Mouse (Mus musculus): Measurements from ENCODE around the gene Hbs1l. TPM values are rescaled to one million over a fixed set of nuclear protein-coding genes. Genes with fewer than 3 reads are reported as not detected.

The Hbs1l gene
- polyA plus RNA-seq, 1 experiment from 2014 or later = 88.2 TPM

GRCm38 (mm10) chr10:21318250-21318649 lies 22.5 kb downstream of the Hbs1l start:
- peaks cover 15% of the 10 kb centered on the region; the same call in 1 of the 2 replicates for H3K36me3 ChIP-seq
- no peak overlapping the region for H3K27ac ChIP-seq
- H3K4me1 ChIP-seq = no peaks in the 10 kb centered on the region
- no peak overlapping the region for H3K4me3 ChIP-seq
- no peak overlapping the region for H3K9ac ChIP-seq
- no peaks in the 10 kb centered on the region for H3K9me3 ChIP-seq
- 94% methylated on average over 4 of the region's 4 CpGs for WGBS
- H3K4me2 ChIP-seq = no peak overlapping the region
- no peaks in the 10 kb centered on the region for H3K27me3 ChIP-seq
- no peak for ATAC-seq (ENCODE audit: insufficient number of reproducible peaks, low FRiP score, low TSS enrichment, low read depth)

- H3K9ac ChIP-seq = no peak overlapping the region
- WGBS = 90% methylated on average over 1 of the region's 1 CpGs
- no peak overlapping the region for H3K4me2 ChIP-seq
- no peaks in the 10 kb centered on the region for H3K27me3 ChIP-seq
- H3K27ac ChIP-seq = no peak overlapping the region
- ATAC-seq (ENCODE audit: insufficient number of reproducible peaks, low FRiP score, low TSS enrichment, low read depth) = no peak
- no peak overlapping the region for H3K4me3 ChIP-seq
- H3K4me1 ChIP-seq = no peaks in the 10 kb centered on the region
- peaks cover 16% of the 10 kb centered on the region; the same call in 1 of the 2 replicates for H3K36me3 ChIP-seq
- H3K9me3 ChIP-seq = no peaks in the 10 kb centered on the region
Observed at GRCm38 (mm10) chr10:21318996-21319395, 23.2 kb downstream of the Hbs1l start.

- WGBS = 84% methylated on average over 6 of the region's 6 CpGs
- H3K4me1 ChIP-seq = no peaks in the 10 kb centered on the region
- ATAC-seq (ENCODE audit: insufficient number of reproducible peaks, low FRiP score, low TSS enrichment, low read depth) = no peak
- no peak overlapping the region for H3K27ac ChIP-seq
- H3K27me3 ChIP-seq = no peaks in the 10 kb centered on the region
- no peak overlapping the region for H3K4me2 ChIP-seq
- H3K9ac ChIP-seq = no peak overlapping the region
- peaks cover 14% of the 10 kb centered on the region; the same call in 1 of the 2 replicates for H3K36me3 ChIP-seq
- no peak overlapping the region for H3K4me3 ChIP-seq
- no peaks in the 10 kb centered on the region for H3K9me3 ChIP-seq
Observed at GRCm38 (mm10) chr10:21320601-21321000, 24.8 kb downstream of the Hbs1l start.

GRCm38 (mm10) chr10:21326352-21326751 lies 30.6 kb downstream of the Hbs1l start:
- H3K9me3 ChIP-seq = no peaks in the 10 kb centered on the region
- H3K4me1 ChIP-seq = no peaks in the 10 kb centered on the region
- no peak for ATAC-seq (ENCODE audit: insufficient number of reproducible peaks, low FRiP score, low TSS enrichment, low read depth)

GRCm38 (mm10) chr10:21327605-21328135 lies 31.9 kb downstream of the Hbs1l start:
- Histone ChIP-seq H3K4me3 (no peak overlapping the region), H3K9ac (no peak overlapping the region), H3K27me3 (no peaks in the 10 kb centered on the region), H3K36me3 (peaks cover 19% of the 10 kb centered on the region), H3K27ac (peak overlapping the region; percentile 43; the same call in 1 of the 2 replicates), H3K9me3 (no peaks in the 10 kb centered on the region), H3K4me2 (no peak overlapping the region), H3K4me1 (no peaks in the 10 kb centered on the region)
- WGBS = 73% methylated on average over 7 of the region's 7 CpGs
- no peak for ATAC-seq (ENCODE audit: insufficient number of reproducible peaks, low FRiP score, low TSS enrichment, low read depth)

More at GRCm38 (mm10) chr10:21326352-21326751, 30.6 kb downstream of the Hbs1l start:
- H3K9ac ChIP-seq = no peak overlapping the region
- H3K27me3 ChIP-seq = no peaks in the 10 kb centered on the region
- H3K36me3 ChIP-seq = peaks cover 7% of the 10 kb centered on the region; the same call in 1 of the 2 replicates
- 91% methylated on average over 6 of the region's 6 CpGs for WGBS
- no peak overlapping the region for H3K4me2 ChIP-seq
- no peak overlapping the region for H3K4me3 ChIP-seq
- H3K27ac ChIP-seq = no peak overlapping the region

GRCm38 (mm10) chr10:21334349-21335105 lies 38.7 kb downstream of the Hbs1l start:
- Histone ChIP-seq H3K4me1 (no peaks in the 10 kb centered on the region), H3K9ac (no peak overlapping the region), H3K36me3 (peaks cover 55% of the 10 kb centered on the region), H3K9me3 (no peaks in the 10 kb centered on the region), H3K27me3 (no peaks in the 10 kb centered on the region), H3K27ac (no peak overlapping the region), H3K4me2 (no peak overlapping the region), H3K4me3 (no peak overlapping the region)
- WGBS = 75% methylated on average over 7 of the region's 7 CpGs
- ATAC-seq (ENCODE audit: insufficient number of reproducible peaks, low FRiP score, low TSS enrichment, low read depth) = no peak

- WGBS = 96% methylated on average over 5 of the region's 5 CpGs
- no peak overlapping the region for H3K4me3 ChIP-seq
- H3K4me2 ChIP-seq = no peak overlapping the region
- no peaks in the 10 kb centered on the region for H3K9me3 ChIP-seq
- H3K4me1 ChIP-seq = no peaks in the 10 kb centered on the region
- H3K27me3 ChIP-seq = no peaks in the 10 kb centered on the region
- no peak overlapping the region for H3K9ac ChIP-seq
- ATAC-seq (ENCODE audit: insufficient number of reproducible peaks, low FRiP score, low TSS enrichment, low read depth) = no peak
- H3K27ac ChIP-seq = no peak overlapping the region
- H3K36me3 ChIP-seq = peaks cover 55% of the 10 kb centered on the region
Observed at GRCm38 (mm10) chr10:21335534-21335933, 39.8 kb downstream of the Hbs1l start.

- Histone ChIP-seq H3K4me3 (no peak overlapping the region), H3K36me3 (peaks cover 54% of the 10 kb centered on the region), H3K27ac (no peak overlapping the region), H3K9me3 (no peaks in the 10 kb centered on the region), H3K27me3 (no peaks in the 10 kb centered on the region), H3K4me1 (no peaks in the 10 kb centered on the region), H3K9ac (no peak overlapping the region), H3K4me2 (no peak overlapping the region)
- ATAC-seq (ENCODE audit: insufficient number of reproducible peaks, low FRiP score, low TSS enrichment, low read depth) = no peak
- 65% methylated on average over 2 of the region's 2 CpGs for WGBS
Observed at GRCm38 (mm10) chr10:21337191-21337590, 41.4 kb downstream of the Hbs1l start.

- no peaks in the 10 kb centered on the region for H3K4me1 ChIP-seq
- H3K9me3 ChIP-seq = no peaks in the 10 kb centered on the region
- WGBS = 89% methylated on average over 14 of the region's 14 CpGs
- no peak overlapping the region for H3K4me3 ChIP-seq
- no peak overlapping the region for H3K4me2 ChIP-seq
- H3K27me3 ChIP-seq = no peaks in the 10 kb centered on the region
- no peak overlapping the region for H3K27ac ChIP-seq
- H3K9ac ChIP-seq = no peak overlapping the region
- ATAC-seq (ENCODE audit: insufficient number of reproducible peaks, low FRiP score, low TSS enrichment, low read depth) = no peak
- peaks cover 44% of the 10 kb centered on the region for H3K36me3 ChIP-seq
Observed at GRCm38 (mm10) chr10:21341706-21342105, 45.9 kb downstream of the Hbs1l start.

- peaks cover 44% of the 10 kb centered on the region for H3K36me3 ChIP-seq
- H3K4me3 ChIP-seq = no peak overlapping the region
- H3K4me2 ChIP-seq = no peak overlapping the region
- H3K27me3 ChIP-seq = no peaks in the 10 kb centered on the region
- no peak overlapping the region for H3K9ac ChIP-seq
- H3K9me3 ChIP-seq = no peaks in the 10 kb centered on the region
- no peak for ATAC-seq (ENCODE audit: insufficient number of reproducible peaks, low FRiP score, low TSS enrichment, low read depth)
- 88% methylated on average over 11 of the region's 11 CpGs for WGBS
- no peaks in the 10 kb centered on the region for H3K4me1 ChIP-seq
- no peak overlapping the region for H3K27ac ChIP-seq
Observed at GRCm38 (mm10) chr10:21342331-21343005, 46.7 kb downstream of the Hbs1l start.

GRCm38 (mm10) chr10:21347332-21347731 lies 51.6 kb downstream of the Hbs1l start:
- Histone ChIP-seq H3K4me2 (no peak overlapping the region), H3K9me3 (no peaks in the 10 kb centered on the region), H3K9ac (no peak overlapping the region), H3K27ac (no peak overlapping the region), H3K4me1 (no peaks in the 10 kb centered on the region), H3K27me3 (no peaks in the 10 kb centered on the region), H3K4me3 (no peak overlapping the region), H3K36me3 (peaks cover 47% of the 10 kb centered on the region)
- 96% methylated on average over 4 of the region's 4 CpGs for WGBS
- no peak for ATAC-seq (ENCODE audit: insufficient number of reproducible peaks, low FRiP score, low TSS enrichment, low read depth)

- no peak for ATAC-seq (ENCODE audit: insufficient number of reproducible peaks, low FRiP score, low TSS enrichment, low read depth)
- Histone ChIP-seq H3K9me3 (no peaks in the 10 kb centered on the region), H3K4me1 (no peaks in the 10 kb centered on the region), H3K27ac (no peak overlapping the region), H3K4me2 (no peak overlapping the region), H3K36me3 (peaks cover 59% of the 10 kb centered on the region), H3K4me3 (no peak overlapping the region), H3K9ac (no peak overlapping the region), H3K27me3 (no peaks in the 10 kb centered on the region)
- 93% methylated on average over 5 of the region's 5 CpGs for WGBS
Observed at GRCm38 (mm10) chr10:21349449-21349848, 53.7 kb downstream of the Hbs1l start.
